Mouse (Mus musculus): ENCODE measurements around the gene Kctd13. TPM values are rescaled to one million over a fixed set of nuclear protein-coding genes. Genes with fewer than 3 reads are reported as not detected.
"Not testable (repeated sequence)": the region's sequence is repeated elsewhere in the genome, so short reads cannot be mapped to it uniquely, and the experiment has no call there.

Kctd13 gene
- polyA plus RNA-seq, 2 experiments = 14.2 to 21.4 TPM

DNA sequence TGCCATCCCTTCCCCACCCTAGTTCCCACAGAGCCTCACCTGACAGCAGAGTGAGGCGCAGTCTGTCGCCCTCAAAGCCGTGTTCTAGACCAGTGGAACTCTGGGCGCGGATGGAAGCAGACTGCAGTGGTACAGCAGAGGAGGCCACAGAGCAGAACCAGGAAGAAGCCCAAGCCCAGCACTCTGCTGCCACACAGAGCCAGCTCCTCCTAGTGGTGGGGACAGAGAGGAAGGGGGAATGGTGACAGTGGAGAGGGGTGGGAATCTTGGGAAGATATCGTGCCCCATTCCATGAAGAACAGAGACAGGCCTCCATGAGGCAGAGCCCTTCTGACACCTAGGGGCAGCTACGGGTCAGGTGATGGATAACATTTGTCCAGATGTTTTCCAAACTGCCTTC, 39.8 kb upstream of the Kctd13 start:
- DNase-seq (ENCODE audit: low spot score) (no peak), ATAC-seq (ENCODE audit: low FRiP score, low read depth) (no peak)
- Histone ChIP-seq H3K4me2 (replicated peaks; ENCODE audit: low read depth, low read length, severe bottlenecking) (no peak overlapping the region), H3K36me3 (ENCODE audit: control insufficient read depth, insufficient read depth, low read length) (peaks cover 5% of the 10 kb centered on the region; the same call in 1 of the 2 replicates), H3K9ac (ENCODE audit: low read depth, low read length, severe bottlenecking) (no peak overlapping the region), H3K9me3 (ENCODE audit: control insufficient read depth, low read length) (no peaks in the 10 kb centered on the region), H3K27ac (replicated peaks; ENCODE audit: low read depth, low read length) (no peak overlapping the region), H3K4me3 (replicated peaks; ENCODE audit: low read length) (no peak overlapping the region), H3K4me1 (ENCODE audit: control insufficient read depth, insufficient read depth, low read length) (no peaks in the 10 kb centered on the region), H3K27me3 (ENCODE audit: control insufficient read depth, insufficient read depth, low read length) (no peaks in the 10 kb centered on the region)
- WGBS = 46% methylated on average over 7 of the region's 7 CpGs
- no peak for TF ChIP-seq POLR2A (IDR thresholded peaks at IDR 0.05; ENCODE audit: borderline replicate concordance, extremely low read depth, insufficient read depth, insufficient read length)

DNA sequence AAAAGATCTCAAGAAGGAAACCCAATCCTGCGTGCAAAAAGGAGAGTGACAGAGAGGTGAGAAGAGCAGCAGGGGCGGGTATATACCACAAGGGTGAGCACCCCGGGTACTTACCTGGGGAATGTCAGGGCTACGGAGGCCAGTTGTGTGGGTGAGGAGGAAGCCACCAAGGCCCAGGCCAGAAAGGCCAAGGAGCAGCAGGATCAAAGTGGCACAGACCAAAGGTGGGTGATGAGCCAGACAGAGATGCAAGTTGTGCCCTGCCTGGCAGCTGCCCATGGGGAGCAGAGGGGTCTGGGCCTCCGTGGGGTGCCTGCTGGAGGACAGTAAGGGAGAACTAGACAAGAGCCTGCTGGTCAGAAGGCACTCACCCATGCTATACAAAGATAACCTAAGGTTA, 31.8 kb upstream of the Kctd13 start:
- Histone ChIP-seq H3K27ac (replicated peaks; ENCODE audit: low read depth, low read length) (no peak overlapping the region), H3K4me3 (replicated peaks; ENCODE audit: low read length) (no peak overlapping the region), H3K36me3 (ENCODE audit: control insufficient read depth, insufficient read depth, low read length) (no peaks in the 10 kb centered on the region), H3K27me3 (ENCODE audit: control insufficient read depth, insufficient read depth, low read length) (no peaks in the 10 kb centered on the region), H3K9ac (ENCODE audit: low read depth, low read length, severe bottlenecking) (no peak overlapping the region), H3K4me1 (ENCODE audit: control insufficient read depth, insufficient read depth, low read length) (peaks cover 11% of the 10 kb centered on the region), H3K4me2 (replicated peaks; ENCODE audit: low read depth, low read length, severe bottlenecking) (no peak overlapping the region), H3K9me3 (ENCODE audit: control insufficient read depth, low read length) (no peaks in the 10 kb centered on the region)
- no peak for ATAC-seq (ENCODE audit: low FRiP score, low read depth)
- 90% methylated on average over 5 of the region's 5 CpGs for WGBS
- no peak for DNase-seq (ENCODE audit: low spot score)
- TF ChIP-seq POLR2A (IDR thresholded peaks at IDR 0.05; ENCODE audit: borderline replicate concordance, extremely low read depth, insufficient read depth, insufficient read length) = no peak

DNA sequence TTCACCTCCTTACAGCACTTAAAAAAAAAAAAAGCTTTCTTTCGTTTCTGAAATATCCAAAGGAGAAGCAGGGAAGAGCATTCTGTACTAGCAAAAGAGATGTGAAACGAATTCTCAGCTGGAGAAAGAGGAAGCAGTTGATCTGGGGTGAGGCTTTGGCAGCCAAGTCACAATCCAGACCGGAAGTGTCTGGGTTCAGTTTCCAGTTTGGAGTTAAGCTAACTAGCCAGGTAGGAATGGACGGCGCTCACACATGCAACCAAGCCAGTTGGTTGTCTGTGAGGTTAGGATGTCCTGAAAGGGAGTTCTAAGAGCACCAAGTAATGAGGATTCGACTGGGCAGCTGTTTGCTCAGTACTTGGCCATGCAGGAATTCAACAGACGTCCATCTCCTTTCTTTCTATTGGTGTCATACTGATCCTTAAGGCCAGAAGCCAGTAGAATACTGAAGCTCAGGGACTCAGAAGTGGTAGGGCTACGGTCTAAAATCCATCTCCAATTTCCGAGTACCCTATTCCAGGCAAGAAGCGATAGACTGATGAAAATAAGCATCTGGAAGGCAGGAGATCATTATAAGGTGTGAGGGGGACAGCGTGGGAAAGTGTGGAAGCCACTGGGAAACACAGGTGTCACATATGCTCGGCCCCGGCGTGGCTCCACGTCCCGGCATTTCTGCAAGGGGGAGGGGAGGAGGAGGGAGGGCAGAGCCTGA, 31.1 kb upstream of the Kctd13 start:
- Histone ChIP-seq H3K4me1 (ENCODE audit: control insufficient read depth, insufficient read depth, low read length) (peaks cover 11% of the 10 kb centered on the region), H3K27me3 (ENCODE audit: control insufficient read depth, insufficient read depth, low read length) (no peaks in the 10 kb centered on the region), H3K9me3 (ENCODE audit: control insufficient read depth, low read length) (no peaks in the 10 kb centered on the region), H3K4me3 (replicated peaks; ENCODE audit: low read length) (peak overlapping the region; percentile 57), H3K4me2 (replicated peaks; ENCODE audit: low read depth, low read length, severe bottlenecking) (peak overlapping the region; percentile 68), H3K27ac (replicated peaks; ENCODE audit: low read depth, low read length) (peak overlapping the region; percentile 45), H3K36me3 (ENCODE audit: control insufficient read depth, insufficient read depth, low read length) (no peaks in the 10 kb centered on the region), H3K9ac (ENCODE audit: low read depth, low read length, severe bottlenecking) (peak overlapping the region; percentile 67)
- no peak for TF ChIP-seq POLR2A (IDR thresholded peaks at IDR 0.05; ENCODE audit: borderline replicate concordance, extremely low read depth, insufficient read depth, insufficient read length)
- ATAC-seq (ENCODE audit: low FRiP score, low read depth) (peak; percentile 76), DNase-seq (ENCODE audit: low spot score) (no peak)
- 22% methylated on average over 16 of the region's 16 CpGs for WGBS

DNA sequence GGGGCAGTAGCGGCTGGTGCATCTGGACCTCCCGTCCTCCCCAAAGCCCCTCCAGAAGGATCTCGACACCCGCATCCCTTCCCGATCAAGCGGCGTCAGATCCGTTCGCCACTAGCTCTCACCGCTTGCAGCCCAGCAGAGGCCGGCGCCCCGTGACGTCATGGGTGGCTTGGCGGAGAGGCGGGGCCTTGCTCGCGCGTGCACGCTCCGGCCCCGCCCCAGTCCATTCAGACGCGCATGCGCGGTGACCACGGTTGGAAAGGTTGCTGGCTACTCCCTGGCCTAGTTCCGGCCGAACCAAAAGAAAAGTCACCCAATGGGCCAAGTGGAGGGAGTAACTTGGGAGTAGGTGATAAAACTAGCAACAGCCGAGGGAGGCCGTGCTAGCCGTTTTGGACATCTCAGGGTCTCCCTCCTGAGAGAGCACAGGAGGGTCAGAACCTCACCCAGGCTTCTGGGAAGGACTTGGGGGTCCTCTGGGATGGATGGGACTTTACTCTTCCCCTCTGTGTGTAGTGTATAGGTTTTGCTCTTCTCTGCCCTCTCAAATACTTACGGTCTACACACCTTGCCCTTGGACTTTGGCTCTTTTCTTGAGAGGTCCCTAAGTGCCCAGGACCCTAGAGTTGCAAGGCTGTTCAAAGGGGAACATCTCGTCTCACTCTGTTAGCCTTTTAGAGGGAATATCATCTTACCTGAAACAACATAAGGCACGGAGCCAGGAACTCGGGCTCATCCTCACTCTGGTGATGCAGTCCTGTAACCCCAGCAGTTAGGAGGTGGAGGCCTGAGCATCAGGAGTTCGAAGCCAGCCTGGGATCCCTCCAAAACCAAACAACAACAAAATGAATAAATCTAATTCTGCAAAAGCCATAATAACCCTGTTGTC, 30.3 kb upstream of the Kctd13 start:
- no peaks in the 10 kb centered on the region for H3K9me3 ChIP-seq (ENCODE audit: control insufficient read depth, low read length)
- peak overlapping the region; percentile 57 for H3K4me3 ChIP-seq (replicated peaks; ENCODE audit: low read length)
- no peaks in the 10 kb centered on the region for H3K27me3 ChIP-seq (ENCODE audit: control insufficient read depth, insufficient read depth, low read length)
- 13% methylated on average over 32 of the region's 37 CpGs for WGBS
- H3K4me2 ChIP-seq (replicated peaks; ENCODE audit: low read depth, low read length, severe bottlenecking) = peak overlapping the region; percentile 68
- H3K27ac ChIP-seq (replicated peaks; ENCODE audit: low read depth, low read length) = peak overlapping the region; percentile 45
- DNase-seq (ENCODE audit: low spot score) (peak; percentile 91), ATAC-seq (ENCODE audit: low FRiP score, low read depth) (peak; percentile 97)
- peak; percentile 70; the same call in 1 of the 2 replicates for TF ChIP-seq POLR2A (IDR thresholded peaks at IDR 0.05; ENCODE audit: borderline replicate concordance, extremely low read depth, insufficient read depth, insufficient read length)
- H3K9ac ChIP-seq (ENCODE audit: low read depth, low read length, severe bottlenecking) = peak overlapping the region; percentile 67
- no peaks in the 10 kb centered on the region for H3K36me3 ChIP-seq (ENCODE audit: control insufficient read depth, insufficient read depth, low read length)
- peaks cover 11% of the 10 kb centered on the region for H3K4me1 ChIP-seq (ENCODE audit: control insufficient read depth, insufficient read depth, low read length)

DNA sequence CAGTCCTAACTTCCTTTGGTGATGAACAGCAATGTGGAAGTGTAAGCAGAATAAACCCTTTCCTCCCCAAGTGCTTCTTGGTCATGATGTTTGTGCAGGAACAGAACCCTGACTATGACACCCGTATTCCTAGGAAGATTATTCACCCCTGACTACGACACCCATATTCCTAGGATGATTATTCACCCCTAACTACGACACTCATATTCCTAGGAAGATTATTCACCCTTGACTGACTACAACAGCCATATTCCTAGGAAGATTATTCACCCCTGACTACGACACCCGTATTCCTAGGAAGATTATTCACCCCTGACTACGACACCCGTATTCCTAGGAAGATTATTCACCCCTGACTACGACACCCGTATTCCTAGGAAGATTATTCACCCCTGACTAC, 28.9 kb upstream of the Kctd13 start:
- H3K27me3 ChIP-seq (ENCODE audit: control insufficient read depth, insufficient read depth, low read length); H3K4me2 ChIP-seq (replicated peaks; ENCODE audit: low read depth, low read length, severe bottlenecking); H3K9ac ChIP-seq (ENCODE audit: low read depth, low read length, severe bottlenecking); H3K27ac ChIP-seq (replicated peaks; ENCODE audit: low read depth, low read length); ATAC-seq (ENCODE audit: low FRiP score, low read depth); DNase-seq (ENCODE audit: low spot score); H3K9me3 ChIP-seq (ENCODE audit: control insufficient read depth, low read length); H3K4me3 ChIP-seq (replicated peaks; ENCODE audit: low read length); H3K36me3 ChIP-seq (ENCODE audit: control insufficient read depth, insufficient read depth, low read length): not testable (repeated sequence)
- WGBS = 94% methylated on average over 6 of the region's 9 CpGs
- peaks cover 11% of the 10 kb centered on the region for H3K4me1 ChIP-seq (ENCODE audit: control insufficient read depth, insufficient read depth, low read length)
